19 mouse cellular contexts compared by ENCODE assay signal in genomic region chr3:52016178-52016577, GRCm38 (mm10).
"Had no signal": no experiment of that assay in that cellular context is flagged by ENCODE, and none has a peak within 500 bp of the region (broad histone marks: within the 10 kb centered on the region; RNA-seq: fewer than 3 reads in every experiment).

No protein-coding gene starts in this region.

- H3K4me3 ChIP-seq: midbrain, embryonic 10.5 days; midbrain, embryonic 12.5 days; myocyte; neural tube, embryonic 13.5 days; neural tube, embryonic 15.5 days had no signal

- H3K4me2 ChIP-seq: lung, embryonic 14.5 days; midbrain, embryonic 12.5 days; neural tube, embryonic 13.5 days; neural tube, embryonic 15.5 days had no signal

- H3K36me3 ChIP-seq: midbrain, embryonic 10.5 days; midbrain, embryonic 12.5 days; neural tube, embryonic 13.5 days; neural tube, embryonic 15.5 days had no signal

- H3K27me3 ChIP-seq: midbrain, embryonic 12.5 days; neural tube, embryonic 13.5 days; neural tube, embryonic 15.5 days had no signal

- DNase-seq: lung, adult 18-20 months; lung, embryonic 14.5 days; lung, postnatal 10 days; lung, postnatal 4 days; midbrain, embryonic 14.5 days; retina, postnatal 1 day; right cerebral cortex, adult 18-20 months; right cerebral cortex, postnatal 25 days; right cerebral cortex, postnatal 4 days; spleen, adult 18-20 months; thymus, adult 18-20 months; thymus, postnatal 14 days; thymus, postnatal 36 days had no signal

- ATAC-seq: midbrain, embryonic 16.5 days had no signal

- H3K27ac ChIP-seq: midbrain, embryonic 10.5 days; midbrain, embryonic 12.5 days; neural tube, embryonic 13.5 days; neural tube, embryonic 15.5 days had no signal

- H3K9ac ChIP-seq: lung, embryonic 14.5 days; midbrain, embryonic 12.5 days; neural tube, embryonic 13.5 days; neural tube, embryonic 15.5 days had no signal

- H3K9me3 ChIP-seq: midbrain, embryonic 10.5 days; midbrain, embryonic 12.5 days; neural tube, embryonic 13.5 days; neural tube, embryonic 15.5 days had no signal
